Mouse (Mus musculus) cerebellum, adult 11 months (tissue): ENCODE measurements around the gene Exoc1.

Experiments
- DNase-seq: peaks from one replicate; pipeline ENCODE4 v3.0.0; 2022

Gene Exoc1

DNA sequence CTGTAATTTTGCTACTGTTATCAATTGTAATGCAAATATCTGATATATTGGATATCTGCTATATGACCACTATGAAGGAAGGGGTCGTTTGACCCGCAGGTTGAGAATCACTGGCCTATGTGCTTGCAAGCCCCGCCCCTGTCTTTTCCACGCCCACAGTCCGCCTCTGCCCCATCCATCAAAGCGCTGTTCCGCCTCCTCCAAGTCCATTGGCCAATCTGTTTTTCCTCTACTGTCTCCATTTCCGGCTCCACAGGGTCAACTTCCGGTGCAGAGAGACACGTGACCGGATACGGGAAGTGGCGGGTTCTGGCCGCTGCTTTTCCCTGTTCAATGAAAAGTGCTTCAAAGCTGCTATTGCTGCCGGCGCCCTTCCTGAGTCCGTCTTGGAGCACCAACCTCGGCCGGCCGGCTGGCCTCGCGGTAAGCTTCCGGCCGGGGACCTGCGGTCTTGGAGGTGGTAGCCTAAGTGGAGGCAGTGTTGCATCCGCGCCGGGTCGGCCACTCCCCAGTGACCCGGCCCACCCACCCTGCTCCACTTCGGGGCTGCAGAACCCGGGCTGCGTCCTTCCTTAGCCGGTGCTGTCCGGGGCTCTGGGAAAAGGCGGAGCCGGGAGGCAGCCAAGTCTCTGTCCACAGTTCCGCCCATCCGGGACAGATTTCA lies at the start of gene Exoc1:
TSS of gene Exoc1 (plus strand) at position 272 of the 664 bp plus-strand sequence.
- DNase-seq: peak; percentile 93

DNA sequence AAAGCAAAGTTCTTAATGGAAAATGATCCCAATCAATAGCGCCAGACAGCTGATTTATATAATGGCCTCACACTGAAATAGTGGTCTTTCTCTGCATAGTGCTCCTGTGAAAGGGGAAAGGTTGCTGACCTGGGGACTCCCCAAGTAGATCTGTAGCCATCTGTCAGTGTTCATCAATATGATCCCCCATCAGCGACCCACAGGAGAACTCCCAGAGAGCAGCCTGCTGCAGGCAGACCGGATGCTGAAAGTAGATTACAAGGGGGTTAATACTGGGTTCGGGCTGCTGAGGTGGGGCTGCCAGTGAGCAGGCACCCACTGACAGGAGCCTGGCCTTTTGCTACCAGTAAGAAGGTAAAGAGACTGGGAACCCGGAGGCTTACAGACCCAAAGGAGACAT lies 45.3 kb upstream of the Exoc1 start, which contains the start of gene Gm7271:
TSS of gene Gm7271 (plus strand) at position 230 of the 400 bp plus-strand sequence.
- no peak for DNase-seq

DNA sequence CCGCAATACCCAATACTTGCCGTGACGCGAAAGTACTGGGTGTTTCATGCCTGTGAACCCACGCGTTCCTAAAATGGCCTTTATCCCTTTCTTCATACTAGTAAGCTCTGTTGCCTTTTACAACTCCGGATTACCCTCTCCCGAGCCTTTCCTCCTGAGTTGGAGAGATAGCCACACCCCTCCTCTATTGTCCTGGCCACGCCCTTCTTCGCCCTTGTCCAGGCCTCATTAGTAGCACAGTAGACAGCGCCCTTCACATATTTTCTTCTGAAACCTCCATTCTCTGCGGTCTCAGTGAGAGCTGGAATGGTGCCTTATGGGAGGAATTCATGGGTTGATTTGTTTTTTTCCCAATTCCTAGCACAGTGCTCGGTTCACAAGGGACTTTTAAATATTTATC lies 34.0 kb upstream of the Exoc1 start:
- no peak for DNase-seq

DNA sequence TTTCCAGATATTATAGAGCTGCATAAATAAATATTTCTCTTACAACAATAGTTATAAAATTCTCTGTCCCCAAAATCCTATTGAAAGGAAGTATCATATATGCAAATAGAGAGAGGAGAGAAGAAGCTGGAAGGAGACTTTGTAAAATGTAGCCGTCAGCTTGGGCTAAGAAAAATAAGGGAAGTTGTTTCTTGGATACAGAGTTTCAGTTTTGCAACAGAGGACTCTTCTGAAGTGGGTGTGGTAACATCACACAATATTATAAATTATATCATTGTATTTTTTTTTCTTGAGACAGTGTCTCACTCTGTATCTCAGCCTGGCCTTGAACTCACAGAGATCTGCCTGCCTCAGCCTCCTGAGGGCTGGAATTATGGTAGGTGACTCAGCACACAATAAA lies 6.7 kb upstream of the Exoc1 start:
- DNase-seq: no peak

DNA sequence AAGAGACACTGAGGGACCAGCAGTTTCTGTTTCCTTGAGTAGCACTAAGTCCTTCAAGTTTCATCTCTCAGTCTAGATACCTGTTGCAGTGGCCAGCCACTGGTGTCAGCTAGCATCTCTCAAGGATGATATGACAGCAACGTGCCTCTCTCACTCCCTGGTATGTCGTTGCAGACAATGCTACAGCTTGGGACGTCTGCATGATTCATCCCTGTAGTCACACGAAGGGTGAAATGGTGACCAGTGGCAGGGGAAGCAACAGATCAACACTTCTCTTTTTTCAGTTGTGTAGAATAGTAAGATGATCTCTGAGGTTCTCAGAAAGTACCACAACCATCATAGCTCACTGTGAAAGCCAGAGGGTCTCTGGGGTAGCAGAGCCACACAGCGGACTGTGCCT lies 4.5 kb upstream of the Exoc1 start:
- DNase-seq: no peak

GRCm38 (mm10) chr5:76525066-76525465 lies 4.0 kb upstream of the Exoc1 start:
- DNase-seq: no peak

GRCm38 (mm10) chr5:76525829-76526228 lies 3.3 kb upstream of the Exoc1 start:
- DNase-seq: no peak

GRCm38 (mm10) chr5:76529704-76530066 lies 574 bp downstream of the Exoc1 start:
- DNase-seq: no peak

DNA sequence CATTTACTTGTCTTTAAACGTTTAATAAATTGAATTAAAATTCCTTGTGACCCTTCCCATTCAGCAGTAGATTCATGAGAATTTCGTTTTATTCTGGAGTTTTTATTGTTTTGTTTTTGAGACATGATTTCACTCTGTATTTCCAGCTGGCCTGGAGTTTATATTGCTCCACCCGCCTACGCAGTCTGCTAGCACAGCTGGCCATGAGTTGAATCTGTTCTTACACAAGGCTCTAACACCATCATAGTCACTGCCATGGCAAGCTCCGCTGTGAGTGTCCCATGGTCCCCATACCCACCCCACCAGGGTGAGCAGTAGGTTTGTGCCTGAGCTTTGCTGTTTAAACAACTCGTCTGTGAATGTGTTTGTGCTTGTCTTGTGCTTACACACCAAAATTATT lies 4.1 kb downstream of the Exoc1 start:
- no peak for DNase-seq

DNA sequence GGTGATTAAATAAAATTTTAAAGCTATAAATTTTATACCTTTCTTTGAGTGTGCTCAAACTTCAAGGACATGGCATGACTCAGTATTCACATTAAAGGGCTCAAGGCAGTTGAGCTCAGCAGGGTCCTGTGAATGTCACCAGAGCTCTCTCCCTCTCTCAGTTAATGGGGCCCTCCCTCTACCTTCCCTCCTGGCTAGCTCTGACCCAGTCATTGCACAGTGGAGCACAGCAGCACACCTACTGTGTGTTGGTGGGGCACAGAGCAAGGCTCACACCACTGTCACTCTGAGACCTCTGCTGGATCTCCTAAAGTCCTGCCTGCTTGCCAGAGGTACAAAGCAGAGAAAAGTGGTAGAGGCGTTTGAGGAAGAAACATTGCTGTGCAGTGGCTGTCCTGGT lies 7.1 kb downstream of the Exoc1 start:
- no peak for DNase-seq

- no peak for DNase-seq
These were observed 8.5 kb downstream of the Exoc1 start for GRCm38 (mm10) chr5:76537578-76537977.

- DNase-seq: no peak
These were observed 11.1 kb downstream of the Exoc1 start for GRCm38 (mm10) chr5:76540181-76540580.

- DNase-seq: no peak
These were observed 11.7 kb downstream of the Exoc1 start for GRCm38 (mm10) chr5:76540842-76541241.

- no peak for DNase-seq
These were observed 14.1 kb downstream of the Exoc1 start for GRCm38 (mm10) chr5:76543200-76543599.

DNA sequence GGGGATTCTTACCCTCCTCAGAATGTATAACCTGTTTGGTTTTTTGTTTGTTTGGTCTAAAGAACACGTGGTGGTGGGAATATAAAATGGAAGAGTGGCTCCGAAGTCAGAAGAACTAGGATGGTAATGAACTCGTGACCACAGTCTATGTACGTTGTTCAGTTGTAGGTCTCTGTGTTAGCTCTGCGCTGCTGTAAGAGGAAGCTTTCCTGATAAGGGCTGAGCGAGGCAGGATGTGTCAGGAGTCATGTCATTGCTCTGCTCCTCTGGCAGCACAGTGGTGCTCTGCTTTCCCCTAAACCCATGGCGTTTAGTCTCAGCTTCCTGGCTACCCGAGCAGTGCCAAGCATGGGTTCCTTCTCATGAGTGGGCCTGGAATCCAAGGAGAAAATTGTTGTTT lies 21.3 kb downstream of the Exoc1 start:
- no peak for DNase-seq

DNA sequence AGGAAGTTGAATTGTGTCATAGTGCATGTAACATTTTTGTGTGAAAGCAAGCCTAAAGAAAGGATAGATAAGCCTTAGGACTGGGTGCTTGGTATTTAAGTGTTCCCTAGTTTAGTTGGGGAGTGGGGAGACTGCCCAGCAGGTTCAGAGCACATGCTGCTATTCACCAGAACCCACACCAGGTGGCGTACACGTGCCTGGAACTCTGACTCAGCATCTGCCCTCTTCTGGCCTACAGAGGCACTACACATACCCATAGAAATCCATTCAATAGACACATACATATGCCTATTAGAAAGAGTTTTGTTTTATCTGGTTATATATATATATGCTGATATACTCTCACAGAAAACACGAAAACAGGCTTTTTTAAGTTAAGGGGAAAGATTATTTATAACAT lies 36.2 kb downstream of the Exoc1 start:
- DNase-seq: no peak

GRCm38 (mm10) chr5:76574251-76574650 lies 45.1 kb downstream of the Exoc1 start:
- no peak for DNase-seq

GRCm38 (mm10) chr5:76577026-76577425 lies 47.9 kb downstream of the Exoc1 start:
- no peak for DNase-seq

DNA sequence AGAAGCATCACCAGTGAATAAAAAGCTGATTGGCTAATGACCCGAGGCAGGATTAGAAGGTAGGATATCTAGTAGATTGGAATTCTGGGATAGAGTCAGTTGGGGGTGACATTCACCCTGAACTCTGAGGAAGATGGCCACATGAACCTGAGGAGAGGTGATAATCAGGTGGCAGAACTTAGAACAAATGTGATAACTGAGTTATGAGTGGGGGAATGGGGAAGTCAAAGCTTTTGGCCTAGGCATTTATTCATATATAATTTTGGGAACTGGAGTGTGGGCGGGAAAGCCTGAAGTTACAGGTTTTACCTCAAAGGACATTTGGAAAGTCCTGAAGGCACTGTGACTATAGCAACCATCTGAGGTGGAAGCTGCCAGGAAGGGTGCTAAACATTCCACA lies 56.3 kb downstream of the Exoc1 start:
- DNase-seq: no peak

- DNase-seq: peak; percentile 87
These were observed 59.6 kb downstream of the Exoc1 start, which contains the start of gene Cep135 for GRCm38 (mm10) chr5:76588551-76589283. Gene Cep135 (plus strand): TSS chr5:76588698.

GRCm38 (mm10) chr5:76589311-76589710 lies 60.2 kb downstream of the Exoc1 start:
- no peak for DNase-seq

DNA sequence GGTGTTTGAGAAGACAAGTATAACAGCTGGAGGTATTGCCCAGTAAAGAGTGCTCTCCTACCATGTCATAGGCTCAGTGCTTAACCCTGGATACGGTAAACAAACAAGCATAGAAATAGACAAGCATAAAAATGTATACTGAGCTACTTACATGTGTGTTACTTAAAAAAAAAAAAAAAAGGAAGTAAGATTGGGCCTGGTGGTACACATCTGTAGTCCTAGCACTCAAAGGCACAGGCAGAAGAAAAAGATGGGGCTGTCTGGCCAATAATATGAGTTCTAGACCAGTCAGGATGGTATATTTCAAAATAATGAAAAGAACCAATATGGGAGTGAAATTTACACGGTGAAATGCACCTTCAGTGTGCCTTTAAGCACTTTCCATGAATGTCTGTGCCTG lies 60.9 kb downstream of the Exoc1 start:
- no peak for DNase-seq

- no peak for DNase-seq
These were observed 62.8 kb downstream of the Exoc1 start for GRCm38 (mm10) chr5:76591885-76592284.

DNA sequence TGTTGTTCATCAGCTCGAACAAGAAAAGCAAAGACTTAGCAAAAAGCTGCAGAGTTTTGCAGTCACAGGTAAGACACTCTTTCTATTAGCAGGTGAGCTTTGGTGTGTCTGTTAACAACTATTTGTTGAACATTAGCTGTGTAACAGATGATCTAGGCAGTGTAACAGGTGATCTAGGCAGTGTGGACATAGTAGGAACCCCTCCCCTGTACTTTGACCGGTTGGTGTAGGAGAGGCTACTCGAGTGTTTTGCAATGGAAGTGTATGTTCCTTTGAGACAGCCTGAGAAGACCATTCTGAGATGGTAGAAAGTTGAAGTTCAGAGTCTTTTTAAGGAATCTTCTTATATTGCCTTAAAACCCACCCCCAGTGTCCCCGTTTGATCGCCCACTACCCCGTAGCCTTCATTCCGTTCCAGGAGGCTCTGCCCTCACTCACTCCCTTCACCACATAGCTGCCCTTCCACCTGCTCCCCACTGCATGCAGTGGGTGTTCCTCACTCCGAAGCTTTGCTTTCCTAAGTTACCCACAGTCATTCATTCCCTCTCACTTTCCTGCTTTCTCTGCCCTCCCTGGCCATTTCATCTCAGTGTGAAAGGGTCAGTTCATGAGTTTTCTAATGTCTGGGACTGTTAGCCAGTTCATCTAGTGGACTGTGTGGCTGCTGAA lies 80.7 kb downstream of the Exoc1 start:
- DNase-seq: no peak
